Mouse (Mus musculus) liver, embryonic 16.5 days (tissue): ENCODE results near the gene Nfia. TPM values are rescaled to one million over a fixed set of nuclear protein-coding genes. Genes with fewer than 3 reads are reported as not detected.

Experiments
- ATAC-seq: fragments of 200-750 bp; cut with Nextera tagmentation; 2 replicates; pipeline ENCODE4 v1.8.0; 2017; ENCODE audit warnings: low read depth, mild to moderate bottlenecking, moderate number of reproducible peaks, moderate library complexity
- H3K27ac ChIP-seq: fragments of 300-500 bp; sonication (generic); 2 replicates; pipeline ENCODE4 v1.5.1; 2014; ENCODE audit warnings: mild to moderate bottlenecking, low read length
- H3K27me3 ChIP-seq: fragments of 300-500 bp; sonication (generic); 2 replicates; pipeline ENCODE4 v1.6.1; 2014; ENCODE audit warnings: low read depth, low read length, mixed read lengths; ENCODE audit not compliant: control insufficient read depth, insufficient read depth
- H3K36me3 ChIP-seq: fragments of 300-500 bp; sonication (generic); 2 replicates; pipeline ENCODE4 v1.6.1; 2014; ENCODE audit warnings: mild to moderate bottlenecking; ENCODE audit not compliant: control insufficient read depth, insufficient read depth
- H3K4me1 ChIP-seq: fragments of 300-500 bp; sonication (generic); 2 replicates; pipeline ENCODE4 v1.6.1; 2014; ENCODE audit warnings: low read depth, low read length, mixed read lengths; ENCODE audit not compliant: control insufficient read depth
- H3K4me2 ChIP-seq: fragments of 300-500 bp; sonication (generic); 2 replicates; pipeline ENCODE4 v1.6.1; 2014; ENCODE audit warnings: low read depth, low read length, mixed read lengths
- H3K4me3 ChIP-seq: fragments of 300-500 bp; sonication (generic); 2 replicates; pipeline ENCODE4 v1.5.1; 2014; ENCODE audit warnings: low read depth, mild to moderate bottlenecking, low read length
- H3K9ac ChIP-seq: fragments of 300-500 bp; sonication (generic); 2 replicates; pipeline ENCODE4 v1.6.1; 2014; ENCODE audit warnings: low read depth, low read length
- H3K9me3 ChIP-seq: fragments of 300-500 bp; sonication (generic); replicated peaks from 2 replicates; pipeline ENCODE4 v1.6.1; 2016; ENCODE audit warnings: low read length; ENCODE audit not compliant: control insufficient read depth
- WGBS: fragments of 180-500 bp; shearing (Covaris S2); extraction: QIAGEN DNeasy Blood & Tissue Kit; methylation state at CpG from one replicate; pipeline ENCODE4 v1.1.7; 2014; ENCODE audit not compliant: insufficient replicate concordance; 5-methylcytosine and 5-hydroxymethylcytosine counted together
- polyA plus RNA-seq: library from polyadenylated mRNA; unstranded; fragments of >200 nt; fragmentation: Nextera tagmentation; extraction: Ambion mirVana; gene quantifications from 2 replicates; pipeline ENCODE4 v1.2.1, GENCODE M21; 2015

The Nfia gene
- polyA plus RNA-seq, 1 experiment from 2014 or later, result 5.7 TPM

GRCm38 (mm10) chr4:97746106-97746900 is 26.2 kb upstream of the Nfia start:
- Histone ChIP-seq H3K4me1 (no peaks in the 10 kb centered on the region; the same call in 1 of the 2 replicates), H3K27me3 (peaks cover 9% of the 10 kb centered on the region), H3K4me3 (peak overlapping the region; percentile 54), H3K9me3 (no peaks in the 10 kb centered on the region), H3K27ac (no peak overlapping the region), H3K4me2 (peak overlapping the region; percentile 72), H3K36me3 (no peaks in the 10 kb centered on the region), H3K9ac (no peak overlapping the region; the same call in 1 of the 2 replicates)
- 7% methylated on average over 19 of the region's 19 CpGs for WGBS
- 0 out of 2 replicates have a peak, but pooled peaks have one; percentile 2 for ATAC-seq

DNA sequence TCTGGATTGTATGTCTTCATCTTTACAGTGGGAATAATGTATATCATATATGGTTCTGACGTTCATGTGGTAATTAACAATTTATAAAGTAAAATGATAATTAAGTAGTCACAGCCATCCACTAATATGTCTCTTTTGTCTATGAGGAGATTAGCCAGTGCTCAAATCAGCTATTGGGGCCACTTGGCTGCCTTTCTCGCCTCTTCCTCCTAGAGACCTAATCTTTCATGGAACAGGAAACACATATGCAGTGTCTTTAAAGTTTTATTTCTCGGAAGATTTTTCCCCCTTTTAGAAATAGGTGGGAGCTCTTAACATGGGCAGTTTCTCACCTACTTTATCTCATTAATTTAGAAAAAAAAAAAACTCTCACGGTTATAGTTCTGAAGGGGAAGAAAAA is 22.1 kb upstream of the Nfia start:
- Histone ChIP-seq H3K9ac (no peak overlapping the region), H3K4me3 (no peak overlapping the region), H3K36me3 (no peaks in the 10 kb centered on the region), H3K4me1 (peaks cover 6% of the 10 kb centered on the region), H3K9me3 (no peaks in the 10 kb centered on the region), H3K4me2 (no peak overlapping the region), H3K27me3 (peaks cover 18% of the 10 kb centered on the region), H3K27ac (no peak overlapping the region)
- ATAC-seq, result no peak
- 24% methylated on average over 4 of the region's 4 CpGs for WGBS

DNA sequence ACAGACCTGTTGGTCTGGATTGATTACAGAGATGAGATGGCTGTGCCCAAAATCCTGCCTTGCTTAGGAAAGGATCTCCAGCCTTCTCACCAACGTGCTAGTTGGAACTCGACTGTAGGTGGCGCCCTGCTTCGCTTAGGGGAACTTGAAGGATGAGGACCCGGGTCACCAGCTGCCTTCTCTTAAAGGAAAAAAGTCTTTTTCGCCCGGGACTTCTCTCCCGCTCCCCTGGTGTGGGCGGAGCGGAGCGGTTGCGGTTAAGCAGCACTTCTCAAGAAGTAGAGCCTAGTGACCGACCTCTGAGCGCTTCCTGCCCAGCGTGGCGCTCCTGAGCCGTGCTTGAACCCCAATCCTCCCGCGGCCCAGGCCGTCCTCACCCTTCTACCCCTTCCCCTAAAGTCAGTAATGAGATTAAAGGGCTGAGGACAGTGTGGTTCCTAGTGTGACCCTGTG is 21.5 kb upstream of the Nfia start:
- peak; percentile 75 for ATAC-seq
- peaks cover 6% of the 10 kb centered on the region for H3K4me1 ChIP-seq
- under 1% methylated on average over 20 of the region's 20 CpGs for WGBS
- H3K4me2 ChIP-seq, result peak overlapping the region; percentile 74
- peak overlapping the region; percentile 66 for H3K9ac ChIP-seq
- peaks cover 18% of the 10 kb centered on the region for H3K27me3 ChIP-seq
- H3K36me3 ChIP-seq, result no peaks in the 10 kb centered on the region
- peak overlapping the region; percentile 66 for H3K4me3 ChIP-seq
- H3K9me3 ChIP-seq, result no peaks in the 10 kb centered on the region
- peak overlapping the region; percentile 83 for H3K27ac ChIP-seq

DNA sequence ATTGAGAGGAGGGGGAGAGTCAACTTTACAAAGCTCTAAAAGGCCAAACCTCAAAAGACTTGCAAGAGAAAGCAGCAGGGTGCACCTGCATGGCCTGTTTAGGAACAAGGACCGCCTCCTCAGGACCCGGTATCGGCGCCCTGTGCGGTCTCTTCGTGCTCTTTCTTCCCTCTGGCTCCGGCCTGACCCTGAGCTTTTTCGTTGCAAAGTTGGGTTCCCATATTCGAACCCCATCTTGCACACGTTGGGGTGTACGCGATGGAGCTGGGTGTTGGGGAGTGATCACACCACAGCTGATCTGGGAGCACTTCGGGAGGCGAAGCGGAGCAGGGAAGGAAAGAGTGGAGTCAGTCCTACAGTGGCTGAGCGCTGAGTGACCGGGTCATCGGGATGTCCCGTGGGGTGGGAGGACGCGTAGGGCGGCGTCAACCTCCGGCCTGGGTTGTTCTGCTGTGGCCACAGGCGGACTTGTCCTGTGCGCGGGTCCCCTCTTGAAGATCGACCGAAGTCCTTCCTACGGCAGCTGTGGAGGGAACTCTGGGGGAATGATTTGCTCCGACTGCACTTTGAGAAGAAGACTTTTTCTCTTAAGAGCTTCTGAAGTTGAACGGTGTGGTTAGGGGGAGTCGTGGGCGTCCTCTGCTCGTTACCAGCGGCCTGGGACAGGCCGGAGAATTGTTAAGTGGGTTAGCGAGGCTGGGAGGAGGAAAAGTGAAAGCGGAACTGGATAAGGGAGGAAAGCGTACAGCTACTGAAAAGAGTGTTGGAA is 20.9 kb upstream of the Nfia start:
- peaks cover 6% of the 10 kb centered on the region for H3K4me1 ChIP-seq
- no peaks in the 10 kb centered on the region for H3K9me3 ChIP-seq
- under 1% methylated on average over 40 of the region's 40 CpGs for WGBS
- ATAC-seq, result peak; percentile 76
- peak overlapping the region; percentile 66 for H3K4me3 ChIP-seq
- H3K36me3 ChIP-seq, result no peaks in the 10 kb centered on the region
- H3K4me2 ChIP-seq, result peak overlapping the region; percentile 74
- peak overlapping the region; percentile 66 for H3K9ac ChIP-seq
- H3K27me3 ChIP-seq, result peaks cover 20% of the 10 kb centered on the region
- H3K27ac ChIP-seq, result peak overlapping the region; percentile 83

GRCm38 (mm10) chr4:97752276-97753010 is 20.1 kb upstream of the Nfia start:
- WGBS, result 30% methylated on average over 5 of the region's 5 CpGs
- Histone ChIP-seq H3K4me3 (peak overlapping the region; percentile 66), H3K4me1 (peaks cover 6% of the 10 kb centered on the region), H3K27ac (peak overlapping the region; percentile 83), H3K9me3 (no peaks in the 10 kb centered on the region), H3K9ac (peak overlapping the region; percentile 66), H3K4me2 (peak overlapping the region; percentile 74), H3K27me3 (peaks cover 26% of the 10 kb centered on the region), H3K36me3 (no peaks in the 10 kb centered on the region)
- ATAC-seq, result no peak

GRCm38 (mm10) chr4:97753521-97753920 is 19.0 kb upstream of the Nfia start:
- no peak for ATAC-seq
- peaks cover 6% of the 10 kb centered on the region for H3K4me1 ChIP-seq
- no peak overlapping the region for H3K4me2 ChIP-seq
- H3K27me3 ChIP-seq, result peaks cover 36% of the 10 kb centered on the region
- H3K9ac ChIP-seq, result no peak overlapping the region
- WGBS, result 8% methylated on average over 1 of the region's 1 CpGs
- no peak overlapping the region for H3K4me3 ChIP-seq
- no peaks in the 10 kb centered on the region for H3K36me3 ChIP-seq
- no peaks in the 10 kb centered on the region for H3K9me3 ChIP-seq
- no peak overlapping the region for H3K27ac ChIP-seq

DNA sequence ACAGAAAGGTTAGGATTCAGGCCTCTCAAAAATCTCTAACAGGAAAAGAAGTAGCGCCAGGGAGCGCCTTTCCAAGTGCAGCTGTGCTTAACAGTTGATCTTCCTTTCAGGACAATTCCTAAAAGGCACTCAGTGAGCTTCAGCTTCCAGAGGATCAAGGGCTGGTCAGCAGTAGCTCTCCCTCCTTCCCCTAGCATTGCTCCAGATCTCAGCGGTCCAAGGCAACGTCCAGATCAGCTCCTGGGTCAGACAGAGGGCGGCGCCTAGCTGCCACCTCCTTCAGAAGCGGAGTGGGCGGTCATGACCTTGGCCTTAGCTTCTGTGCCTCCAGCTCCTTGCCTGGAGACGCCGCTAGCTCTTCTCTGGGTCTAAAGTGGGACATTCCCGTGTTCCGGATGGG is 18.3 kb upstream of the Nfia start:
- H3K4me2 ChIP-seq, result no peak overlapping the region
- H3K9me3 ChIP-seq, result no peaks in the 10 kb centered on the region
- no peak for ATAC-seq
- H3K4me3 ChIP-seq, result no peak overlapping the region
- H3K27ac ChIP-seq, result no peak overlapping the region
- WGBS, result 26% methylated on average over 12 of the region's 12 CpGs
- peaks cover 6% of the 10 kb centered on the region for H3K4me1 ChIP-seq
- H3K27me3 ChIP-seq, result peaks cover 41% of the 10 kb centered on the region
- no peak overlapping the region for H3K9ac ChIP-seq
- H3K36me3 ChIP-seq, result no peaks in the 10 kb centered on the region

DNA sequence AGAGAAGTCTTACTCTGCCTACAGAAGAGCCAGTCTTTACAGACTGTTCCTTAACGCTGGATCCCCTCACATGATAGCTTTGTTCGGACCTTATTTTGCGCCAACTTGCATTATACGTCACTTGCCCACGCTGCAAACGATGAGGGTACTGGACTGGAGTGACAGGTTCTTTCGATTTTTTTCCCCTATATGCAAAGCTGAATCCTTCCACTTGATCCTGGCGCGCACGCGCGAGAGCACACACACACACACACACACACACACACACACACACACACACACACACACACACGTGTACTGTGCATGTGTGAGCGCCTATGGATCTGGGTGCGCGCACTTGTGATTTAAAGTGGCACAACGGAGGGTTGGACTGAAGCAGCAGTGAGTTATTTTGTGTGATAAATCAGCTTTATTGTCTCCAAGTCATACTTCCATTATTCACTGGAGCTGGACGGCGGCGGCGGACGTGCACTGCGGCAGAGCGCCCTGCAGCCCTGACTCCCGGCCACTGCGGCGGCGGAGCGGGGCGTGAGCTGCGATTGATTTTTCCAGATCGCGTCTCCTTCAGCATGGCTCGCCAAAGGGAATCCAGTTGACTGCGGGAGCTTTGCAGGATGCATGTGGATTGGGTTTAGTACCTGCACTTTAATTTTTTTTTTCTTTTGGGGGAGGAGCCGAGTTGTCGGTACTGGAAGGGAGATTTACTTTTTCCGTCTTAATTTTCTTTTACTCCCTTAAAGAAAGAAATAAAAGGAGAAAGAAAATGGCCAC is 15.1 kb upstream of the Nfia start:
- H3K9me3 ChIP-seq, result no peaks in the 10 kb centered on the region
- no peaks in the 10 kb centered on the region for H3K36me3 ChIP-seq
- peak; percentile 56; the same call in 1 of the 2 replicates for ATAC-seq
- peaks cover 41% of the 10 kb centered on the region for H3K27me3 ChIP-seq
- H3K4me1 ChIP-seq, result peaks cover 6% of the 10 kb centered on the region
- peak overlapping the region; percentile 51 for H3K4me2 ChIP-seq
- 1% methylated on average over 38 of the region's 38 CpGs for WGBS
- peak overlapping the region; percentile 28; the same call in 1 of the 2 replicates for H3K9ac ChIP-seq
- peak overlapping the region; percentile 49 for H3K4me3 ChIP-seq
- H3K27ac ChIP-seq, result no peak overlapping the region
